ENCODE assay signal across 8 mouse cellular contexts in the genomic region with DNA sequence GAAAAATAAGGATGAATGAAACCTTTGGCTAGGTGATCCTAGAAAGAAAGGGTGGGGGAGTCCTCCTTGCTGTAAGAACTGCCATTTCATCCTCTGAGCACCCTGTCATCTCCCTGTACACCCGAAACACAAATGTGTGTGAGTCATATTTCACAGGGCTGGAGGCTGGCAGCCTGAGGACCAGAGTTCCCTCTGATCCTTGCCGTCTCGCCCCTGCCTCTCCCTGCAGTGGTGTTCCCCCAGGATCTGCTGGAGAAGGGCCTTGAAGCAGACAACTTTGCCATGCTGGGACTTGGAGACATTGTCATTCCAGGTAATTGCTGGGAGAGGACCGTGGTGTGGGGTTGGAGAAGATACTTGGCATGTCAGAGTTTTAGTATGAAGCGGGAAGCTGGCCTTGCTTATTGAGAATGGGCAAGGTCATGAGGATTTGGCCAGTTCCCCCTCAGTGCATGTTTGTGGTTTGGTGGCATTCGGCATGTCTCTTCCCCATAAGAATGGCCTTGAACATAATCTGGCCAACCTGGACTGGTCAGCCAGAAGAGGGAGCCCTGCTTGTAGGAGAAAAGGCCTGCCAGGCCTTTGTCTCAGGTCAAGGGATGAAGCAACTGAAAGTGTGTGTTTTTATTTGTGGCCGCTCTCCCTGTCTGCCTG. TPM values are rescaled to one million over a fixed set of nuclear protein-coding genes. Genes with fewer than 3 reads are reported as not detected.
A peak's percentile ranks its signal among the peaks of the same experiment; 100 is the strongest.
DNase-seq lines count a peak whose midpoint lies in the region; ATAC-seq and TF ChIP-seq lines count a peak whose summit lies in the region.

No protein-coding gene starts in this region.

- no peak overlapping the region for H3K9ac ChIP-seq in midbrain, postnatal 0 days (replicated peaks; ENCODE audit: low read length, poor library complexity, severe bottlenecking)

- no peak for TF ChIP-seq POLR2A in bone marrow macrophage, adult 2 months (IDR thresholded peaks at IDR 0.05; ENCODE audit: borderline replicate concordance, low read depth, low read length)

- no peak overlapping the region for H3K4me3 ChIP-seq in left cerebral cortex, adult 2 months
- no peak overlapping the region for H3K4me3 ChIP-seq in bone marrow macrophage, adult 2 months (ENCODE audit: insufficient read depth, low read length)
- H3K4me3 ChIP-seq in midbrain, postnatal 0 days (ENCODE audit: low read depth, low read length), result no peak overlapping the region

- peaks cover 47% of the 10 kb centered on the region for H3K36me3 ChIP-seq in midbrain, postnatal 0 days (ENCODE audit: insufficient read depth, low read length)

- WGBS in midbrain, postnatal 0 days, result 72% methylated on average over 7 of the region's 7 CpGs

- no peak overlapping the region for H3K27ac ChIP-seq in left cerebral cortex, adult 2 months
- H3K27ac ChIP-seq in bone marrow macrophage, adult 2 months (ENCODE audit: insufficient read depth, low read depth, low read length), result peak overlapping the region; percentile 48
- no peak overlapping the region for H3K27ac ChIP-seq in midbrain, postnatal 0 days (ENCODE audit: low read depth, low read length)

- no peak for DNase-seq in left cerebral cortex, adult 2 months (ENCODE audit: extremely low spot score in 1 of 2, low spot score in 2 of 2)
- DNase-seq in left cerebral cortex, postnatal 4 days, result no peak
- DNase-seq in kidney, adult 9 months, result peak; percentile 53
- peak; percentile 50 for DNase-seq in midbrain, postnatal 0 days (ENCODE audit: low spot score)
- no peak for DNase-seq in natural killer cell, adult 2 months (ENCODE audit: low spot score in 2 of 2)
- no peak for DNase-seq in thymus, postnatal 0 days (ENCODE audit: low spot score)
- DNase-seq in heart, adult 8-10 months (ENCODE audit: low spot score), result no peak

- no peak overlapping the region for H3K4me2 ChIP-seq in midbrain, postnatal 0 days (ENCODE audit: low read depth, low read length, poor library complexity, severe bottlenecking)

- peaks cover 17% of the 10 kb centered on the region for H3K4me1 ChIP-seq in bone marrow macrophage, adult 2 months (ENCODE audit: control insufficient read depth, insufficient read depth, low read length)
- no peaks in the 10 kb centered on the region for H3K4me1 ChIP-seq in midbrain, postnatal 0 days (ENCODE audit: insufficient read depth, low read length)

- ATAC-seq in midbrain, postnatal 0 days (ENCODE audit: low FRiP score), result no peak

- no peaks in the 10 kb centered on the region for H3K9me3 ChIP-seq in midbrain, postnatal 0 days (ENCODE audit: low read length)

- H3K27me3 ChIP-seq in midbrain, postnatal 0 days (ENCODE audit: insufficient read depth, low read length), result no peaks in the 10 kb centered on the region

- intact Hi-C loops in left cerebral cortex, adult 2 months (cut with DNase I), result no loop called here
- intact Hi-C loops in left cerebral cortex, postnatal 4 days (cut with DNase I), result no loop called here

- peak; percentile 38 for TF ChIP-seq CTCF in left cerebral cortex, adult 2 months (IDR thresholded peaks at IDR 0.05)
- peak; percentile 75 for TF ChIP-seq CTCF in bone marrow macrophage, adult 2 months (IDR thresholded peaks at IDR 0.05; ENCODE audit: low read depth, low read length)
- TF ChIP-seq CTCF in midbrain, postnatal 0 days (IDR thresholded peaks at IDR 0.05), result peak; percentile 65

RNA-seq across cellular contexts. Expression of a gene that starts 4.9 kb away (rescaled TPM):
- 10 to 100 TPM; 17.6 to 19.8 TPM for total RNA-seq in left cerebral cortex, adult 2 months (2021)
- 10 to 100 TPM; 30.4 to 32.5 TPM for total RNA-seq in left cerebral cortex, postnatal 4 days (2021)
- polyA plus RNA-seq in bone marrow macrophage, adult 2 months (2012; ENCODE audit: insufficient read depth, insufficient read length, missing spikeins), result 0.82 and 2.4 TPM in 2 replicates
- total RNA-seq in midbrain, postnatal 0 days (2014; rRNA removed), result 14.5 and 21.8 TPM in 2 replicates
- polyA plus RNA-seq in midbrain, postnatal 0 days (2015; fragmentation: Nextera tagmentation; extraction: Ambion mirVana), result 28.0 and 28.1 TPM in 2 replicates
- polyA plus RNA-seq in thymus, postnatal 0 days (2015; fragmentation: Nextera tagmentation; extraction: Ambion mirVana), result 15.6 and 17.2 TPM in 2 replicates
- total RNA-seq in heart, adult 8-10 months (2022), result 10 to 100 TPM; 15.0 to 19.6 (median 16.6) TPM

RNA-seq across cellular contexts. Expression of a gene that starts 22.4 kb away (rescaled TPM):
- total RNA-seq in left cerebral cortex, adult 2 months (2021), result 10 to 100 TPM; 77.2 to 82.2 TPM
- 100 to 1,000 TPM; 149 to 160 TPM for total RNA-seq in left cerebral cortex, postnatal 4 days (2021)
- 93.6 and 95.2 TPM in 2 replicates for polyA plus RNA-seq in bone marrow macrophage, adult 2 months (2012; ENCODE audit: insufficient read depth, insufficient read length, missing spikeins)
- 166 and 173 TPM in 2 replicates for total RNA-seq in midbrain, postnatal 0 days (2014; rRNA removed)
- 175 and 182 TPM in 2 replicates for polyA plus RNA-seq in midbrain, postnatal 0 days (2015; fragmentation: Nextera tagmentation; extraction: Ambion mirVana)
- polyA plus RNA-seq in thymus, postnatal 0 days (2015; fragmentation: Nextera tagmentation; extraction: Ambion mirVana), result 196 and 200 TPM in 2 replicates
- total RNA-seq in heart, adult 8-10 months (2022), result 10 to 100 TPM; 34.4 to 36.3 (median 35.1) TPM

RNA-seq across cellular contexts. Expression of a gene that starts 44.4 kb away (rescaled TPM):
- 10 to 100 TPM; 22.4 to 24.2 TPM for total RNA-seq in left cerebral cortex, adult 2 months (2021)
- total RNA-seq in left cerebral cortex, postnatal 4 days (2021), result 10 to 100 TPM; 25.6 to 27.6 TPM
- not detected in 2 replicates for polyA plus RNA-seq in bone marrow macrophage, adult 2 months (2012; ENCODE audit: insufficient read depth, insufficient read length, missing spikeins)
- total RNA-seq in midbrain, postnatal 0 days (2014; rRNA removed), result 69.6 and 71.7 TPM in 2 replicates
- polyA plus RNA-seq in midbrain, postnatal 0 days (2015; fragmentation: Nextera tagmentation; extraction: Ambion mirVana), result 52.6 and 58.3 TPM in 2 replicates
- polyA plus RNA-seq in thymus, postnatal 0 days (2015; fragmentation: Nextera tagmentation; extraction: Ambion mirVana), result 22.9 and 23.9 TPM in 2 replicates
- 10 to 100 TPM; 43.3 to 63.6 (median 58.4) TPM for total RNA-seq in heart, adult 8-10 months (2022)

Comparison
In these comparisons a context has a peak if more than half of its experiments do, and no peak if none do; other contexts are left out.
1. DNase-seq: peak in kidney, adult 9 months (single experiment) and midbrain, postnatal 0 days (single experiment); none in left cerebral cortex, adult 2 months (0 of 2), left cerebral cortex, postnatal 4 days (single experiment), natural killer cell, adult 2 months (0 of 2), thymus, postnatal 0 days (single experiment) and heart, adult 8-10 months (single experiment).
2. Peak in every context shown above with its lines, with median percentiles within 50 percentile points of each other: CTCF ChIP-seq.